Mouse (Mus musculus) CH12.LX (cell line): ENCODE measurements around the gene Ucma. TPM values are rescaled to one million over a fixed set of nuclear protein-coding genes. Genes with fewer than 3 reads are reported as not detected.

Experiments used
- DNase-seq: peaks from one replicate; pipeline ENCODE4 v3.0.0-alpha.2; 2013; ENCODE audit errors: extremely low read depth
- H3K27ac ChIP-seq: 2 replicates; pipeline ENCODE4 v1.5.1; 2012; ENCODE audit warnings: low read depth, mild to moderate bottlenecking, control low read depth, moderate library complexity; ENCODE audit not compliant: insufficient read depth
- H3K27me3 ChIP-seq: replicated peaks from 2 replicates; pipeline ENCODE3; 2012; ENCODE audit warnings: inconsistent platforms
- H3K36me3 ChIP-seq, 2 experiments: replicated peaks in 1 of 2; 2 replicates each; pipeline versions ENCODE3 to v1.6.1; 2012; ENCODE audit warnings: inconsistent platforms in 1 of 2, low read length in 1 of 2, mild to moderate bottlenecking in 1 of 2, mixed read lengths in 1 of 2, moderate library complexity in 1 of 2; ENCODE audit not compliant: control insufficient read depth in 1 of 2, insufficient read depth in 1 of 2
- H3K4me1 ChIP-seq, 2 experiments: 2 replicates each; pipeline ENCODE4 v1.6.1; 2012; ENCODE audit warnings: inconsistent platforms in 1 of 2, moderate library complexity in 1 of 2; ENCODE audit not compliant: insufficient read depth in 2 of 2, control insufficient read depth in 1 of 2
- H3K4me2 ChIP-seq: 2 replicates; pipeline ENCODE4 v1.6.1; 2012; ENCODE audit warnings: low read depth, mild to moderate bottlenecking, control low read depth; ENCODE audit not compliant: poor library complexity, insufficient read depth, severe bottlenecking
- H3K4me3 ChIP-seq, 3 experiments: fragments of 150-350 bp in 1 of 3; sonication (generic) in 1 of 3; replicated peaks in 1 of 3; 2 replicates each; pipeline versions ENCODE3 to v1.5.1; 2011 to 2012; ENCODE audit warnings: low read depth in 2 of 3, low read length in 2 of 3, mild to moderate bottlenecking in 2 of 3, moderate library complexity in 2 of 3, control low read depth in 1 of 3, improper control_type of control experiment in 1 of 3, inconsistent platforms in 1 of 3, mixed read lengths in 1 of 3; ENCODE audit not compliant: poor library complexity in 1 of 3
- H3K79me2 ChIP-seq: replicated peaks from 2 replicates; pipeline ENCODE4 v1.6.1; 2012; ENCODE audit warnings: mild to moderate bottlenecking, moderate library complexity; ENCODE audit not compliant: control insufficient read depth, poor library complexity, insufficient read depth, severe bottlenecking; ENCODE audit errors: extremely low read depth
- H3K9ac ChIP-seq: 2 replicates; pipeline ENCODE4 v1.6.1; 2012; ENCODE audit warnings: low read depth, mild to moderate bottlenecking, control low read depth, moderate library complexity; ENCODE audit not compliant: insufficient read depth
- H3K9me3 ChIP-seq: replicated peaks from 2 replicates; pipeline ENCODE3; 2012; ENCODE audit warnings: low read length, inconsistent platforms, mixed read lengths
- CTCF ChIP-seq, 2 experiments: IDR thresholded peaks in 1 of 2; conservative IDR thresholded peaks in 1 of 2; 2 replicates each; pipeline ENCODE4 v1.5.1; 2011 to 2012; ENCODE audit warnings: low read depth in 2 of 2, low read length in 2 of 2, improper control_type of control experiment in 1 of 2, inconsistent platforms in 1 of 2, mild to moderate bottlenecking in 1 of 2, moderate library complexity in 1 of 2
- E2F4 ChIP-seq: IDR thresholded peaks from 2 replicates; pipeline ENCODE4 v1.6.1; 2011; ENCODE audit warnings: low read depth, low read length, improper control_type of control experiment; ENCODE audit not compliant: insufficient replicate concordance
- ELF1 ChIP-seq: IDR thresholded peaks from 2 replicates; pipeline ENCODE4 v1.6.1; 2014; ENCODE audit warnings: low read depth, mild to moderate bottlenecking, inconsistent platforms, low read length, improper control_type of control experiment
- EP300 ChIP-seq: IDR thresholded peaks from 2 replicates; pipeline ENCODE4 v1.6.1; 2011; ENCODE audit warnings: low read length, improper control_type of control experiment
- ETS1 ChIP-seq: conservative IDR thresholded peaks from 2 replicates; pipeline ENCODE4 v1.6.1; 2012; ENCODE audit warnings: low read depth, mild to moderate bottlenecking, inconsistent platforms, low read length, improper control_type of control experiment, moderate library complexity
- HCFC1 ChIP-seq: IDR thresholded peaks from 2 replicates; pipeline ENCODE4 v1.6.1; 2012; ENCODE audit warnings: low read depth, mild to moderate bottlenecking, inconsistent platforms, low read length, improper control_type of control experiment
- JUN ChIP-seq: IDR thresholded peaks from 2 replicates; pipeline ENCODE4 v1.6.1; 2011; ENCODE audit warnings: low read depth, mild to moderate bottlenecking, low read length, improper control_type of control experiment, moderate library complexity; ENCODE audit not compliant: insufficient read depth
- KAT2A ChIP-seq: IDR thresholded peaks from 2 replicates; pipeline ENCODE4 v1.6.1; 2012; ENCODE audit warnings: low read length, improper control_type of control experiment, inconsistent platforms; ENCODE audit not compliant: insufficient replicate concordance
- MAFK ChIP-seq: IDR thresholded peaks from 2 replicates; pipeline ENCODE4 v1.6.1; 2011; ENCODE audit warnings: low read length, improper control_type of control experiment; ENCODE audit not compliant: insufficient replicate concordance
- MAX ChIP-seq: IDR thresholded peaks from 2 replicates; pipeline ENCODE4 v1.6.1; 2011; ENCODE audit warnings: low read length, improper control_type of control experiment
- MEF2A ChIP-seq: IDR thresholded peaks from 2 replicates; pipeline ENCODE4 v1.6.1; 2014; ENCODE audit warnings: low read depth, mild to moderate bottlenecking, inconsistent platforms, low read length, improper control_type of control experiment, borderline replicate concordance
- MXI1 ChIP-seq: IDR thresholded peaks from 2 replicates; pipeline ENCODE4 v1.6.1; 2011; ENCODE audit warnings: mild to moderate bottlenecking, low read depth, low read length, improper control_type of control experiment
- MYC ChIP-seq: IDR thresholded peaks from 2 replicates; pipeline ENCODE4 v1.6.1; 2011; ENCODE audit warnings: low read depth, mild to moderate bottlenecking, improper control_type of control experiment, low read length
- PAX5 ChIP-seq: IDR thresholded peaks from 2 replicates; pipeline ENCODE4 v1.6.1; 2012; ENCODE audit warnings: low read length, inconsistent platforms, mixed read lengths
- RAD21 ChIP-seq: IDR thresholded peaks from 2 replicates; pipeline ENCODE4 v1.6.1; 2011; ENCODE audit warnings: low read depth, mild to moderate bottlenecking, low read length, improper control_type of control experiment, moderate library complexity
- TCF12 ChIP-seq: IDR thresholded peaks from 2 replicates; pipeline ENCODE4 v1.6.1; 2014; ENCODE audit warnings: low read depth, mild to moderate bottlenecking, inconsistent platforms, low read length, improper control_type of control experiment
- ZC3H11A ChIP-seq: IDR thresholded peaks from 2 replicates; pipeline ENCODE4 v1.6.1; 2012; ENCODE audit warnings: low read depth, mild to moderate bottlenecking, inconsistent platforms, low read length, improper control_type of control experiment
- ZNF384 ChIP-seq: IDR thresholded peaks from 2 replicates; pipeline ENCODE4 v1.6.1; 2012; ENCODE audit warnings: low read depth, low read length, improper control_type of control experiment, inconsistent platforms
- dilution Hi-C: fragments of 300-500 bp; cut with MboI; formaldehyde crosslinking; loops from 2 replicates; pipeline ENCODE4 v1.14.3; 2020; ENCODE audit warnings: low sequenced_read_pairs; ENCODE audit not compliant: extremely low pct_unique_long_range_greater_than_20kb, extremely low pct_ligation_motif_present
- in situ Hi-C: fragments of 300-500 bp; cut with MboI; formaldehyde crosslinking; loops from 3 replicates; pipeline ENCODE4 v1.14.3; 2019; ENCODE audit warnings: low sequenced_read_pairs, low pct_ligation_motif_present, low pct_unique_long_range_greater_than_20kb, mixed read lengths
- polyA plus RNA-seq: library from polyadenylated mRNA; unstranded; fragments of >175 nt; gene quantifications from 2 replicates; pipeline ENCODE4 v1.2.1, GENCODE M21; 2012; ENCODE audit warnings: low read depth; ENCODE audit not compliant: insufficient read length
- total RNA-seq, 2 experiments: library from RNA; depleted of rRNA; stranded (reverse); fragments of 300-350 nt in 1 of 2; fragments of >200 nt in 1 of 2; gene quantifications; 2 replicates each; pipeline ENCODE4 v1.2.3; 2012 to 2014

Gene Ucma
- total RNA-seq (2012; rRNA removed), result not detected in 2 replicates
- not detected in 2 replicates for total RNA-seq (2014; rRNA removed)
- polyA plus RNA-seq, result not detected in 2 replicates

DNA sequence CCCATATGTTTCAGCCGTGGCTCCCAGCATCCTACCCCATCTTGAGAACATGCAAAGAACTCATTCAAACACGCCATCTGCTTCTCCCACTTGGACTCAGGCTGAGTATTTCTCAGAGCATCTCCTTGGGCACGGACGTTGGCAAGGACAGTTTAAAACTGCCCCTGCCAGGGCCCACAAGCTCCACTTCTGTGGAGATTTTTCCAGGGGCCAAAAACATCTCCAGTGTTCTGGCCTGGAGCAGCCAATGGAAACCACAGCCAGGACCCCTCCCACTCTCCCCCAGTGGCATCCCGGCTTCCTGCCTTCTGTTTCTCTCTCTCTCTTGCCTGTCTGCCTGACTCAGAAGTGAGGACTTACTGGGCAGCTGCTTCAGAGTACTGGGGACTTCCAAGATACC is at the start of gene Ucma:
Ucma (plus strand) TSS at position 316 of the 400 bp plus-strand sequence.
- H3K4me2 ChIP-seq, result no peak within 1 kb of the TSS
- no peaks in the 10 kb centered on the region for H3K4me1 ChIP-seq
- dilution Hi-C loops (no loop called here), in situ Hi-C loops (no loop called here)
- H3K36me3 ChIP-seq, result no peaks in the 10 kb centered on the region
- no peak within 1 kb of the TSS for H3K4me3 ChIP-seq
- H3K79me2 ChIP-seq, result no peaks in the 10 kb centered on the region
- H3K9me3 ChIP-seq, result no peaks in the 10 kb centered on the region
- no peak within 1 kb of the TSS for H3K27ac ChIP-seq
- H3K9ac ChIP-seq, result no peak within 1 kb of the TSS
- no peaks in the 10 kb centered on the region for H3K27me3 ChIP-seq
- DNase-seq, result no peak
- TF ChIP-seq MEF2A (no peak), MYC (no peak), ZNF384 (no peak), E2F4 (no peak), TCF12 (no peak)

DNA sequence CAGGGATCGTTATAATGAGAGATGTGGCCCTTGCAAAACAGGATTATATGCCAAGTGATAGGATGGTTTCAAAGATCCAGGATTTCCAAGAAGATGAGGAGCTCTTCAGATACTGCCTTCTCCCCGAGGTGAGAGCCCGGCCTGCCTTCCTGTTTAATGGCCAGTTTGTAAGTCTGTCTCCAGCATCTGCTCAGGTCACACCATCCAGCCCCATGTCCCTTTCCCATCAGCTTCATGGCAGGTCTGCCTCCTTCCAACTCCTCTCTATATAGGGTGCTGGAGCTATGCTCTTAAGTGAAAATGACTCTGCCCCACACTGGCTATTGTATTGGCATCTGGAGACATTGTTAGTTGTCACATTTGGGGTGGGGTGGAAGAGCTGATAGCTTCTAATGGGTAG is 48.5 kb upstream of the Ucma start:
- Histone ChIP-seq H3K27me3 (no peaks in the 10 kb centered on the region), H3K4me1 (no peaks in the 10 kb centered on the region), H3K9ac (no peak overlapping the region), H3K9me3 (peaks cover 2% of the 10 kb centered on the region), H3K79me2 (no peaks in the 10 kb centered on the region), H3K4me2 (no peak overlapping the region), H3K27ac (no peak overlapping the region), H3K36me3 (peaks cover 9 to 51% of the 10 kb centered on the region in 2 experiments), H3K4me3 (no peak overlapping the region)
- dilution Hi-C loops (no loop called here), in situ Hi-C loops (no loop called here)
- no peak for DNase-seq
- TF ChIP-seq MAFK (no peak), PAX5 (no peak), CTCF (conservative IDR thresholded peaks at IDR 0.05 in 1 of 2, IDR thresholded peaks at IDR 0.05 in 1 of 2; ENCODE audit: low read depth in 2 of 2, low read length in 2 of 2) (no peak), ELF1 (no peak), MXI1 (no peak), ZC3H11A (no peak), ETS1 (no peak), MEF2A (no peak), JUN (no peak), RAD21 (no peak), HCFC1 (no peak)

DNA sequence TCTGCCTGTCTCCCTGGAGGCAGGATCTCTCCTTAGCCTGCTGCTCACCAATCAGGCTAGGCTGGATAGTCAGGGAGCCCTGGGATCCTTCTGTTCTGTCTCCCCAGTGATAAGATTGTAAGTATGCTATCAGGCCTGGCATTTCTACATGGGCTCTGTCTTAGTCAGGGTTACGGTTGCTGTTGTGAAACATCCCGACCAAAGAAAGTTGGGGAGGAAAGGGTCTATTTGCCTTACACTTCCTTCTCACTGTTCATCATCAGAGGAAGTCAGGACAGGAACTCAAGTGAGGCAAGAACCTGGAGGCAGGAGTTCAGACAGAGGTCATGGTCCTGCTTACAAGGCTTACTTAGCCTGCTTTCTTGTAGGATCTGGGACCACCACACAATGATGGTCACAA is 46.7 kb upstream of the Ucma start:
- in situ Hi-C loops, result no loop called here
- no peak overlapping the region for H3K4me2 ChIP-seq
- H3K9ac ChIP-seq, result no peak overlapping the region
- no peaks in the 10 kb centered on the region for H3K79me2 ChIP-seq
- H3K4me1 ChIP-seq, result no peaks in the 10 kb centered on the region
- peaks cover 9 to 57% of the 10 kb centered on the region in 2 experiments for H3K36me3 ChIP-seq
- DNase-seq, result no peak
- dilution Hi-C loops, result no loop called here
- peaks cover 2% of the 10 kb centered on the region for H3K9me3 ChIP-seq
- H3K27ac ChIP-seq, result no peak overlapping the region
- H3K4me3 ChIP-seq, result no peak overlapping the region
- TF ChIP-seq ETS1 (no peak), MAX (no peak), KAT2A (no peak), MXI1 (no peak), EP300 (no peak), HCFC1 (no peak)
- H3K27me3 ChIP-seq, result no peaks in the 10 kb centered on the region
